11 mouse cellular contexts compared by ENCODE assay signal in the genomic region with DNA sequence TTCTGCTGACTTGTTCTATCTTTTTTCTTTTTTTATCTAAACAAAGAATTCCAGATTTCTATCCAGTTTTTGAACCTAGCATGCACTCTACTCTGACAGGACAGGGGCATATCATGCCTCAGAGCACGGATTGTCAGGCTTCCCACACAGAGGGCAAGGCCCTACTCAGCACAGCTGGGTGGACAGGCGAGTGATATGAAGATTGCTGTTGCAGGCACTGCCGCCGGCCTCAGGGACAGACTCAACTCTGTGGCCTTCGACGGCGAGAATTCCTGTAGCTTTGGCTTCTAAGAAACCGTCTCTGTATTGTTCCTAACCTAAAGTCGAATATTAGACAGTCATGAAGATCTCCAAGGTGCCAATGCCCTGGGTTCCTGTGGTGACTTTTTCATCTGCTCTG. TPM values are rescaled to one million over a fixed set of nuclear protein-coding genes. Genes with fewer than 3 reads are reported as not detected.
DNase-seq lines count a peak whose midpoint lies in the region; ATAC-seq and TF ChIP-seq lines count a peak whose summit lies in the region.
"Had no signal": no experiment of that assay in that cellular context is flagged by ENCODE, and none has a peak within 500 bp of the region (broad histone marks: within the 10 kb centered on the region; RNA-seq: fewer than 3 reads in every experiment).

No protein-coding gene starts in this region.

- intact Hi-C loops in heart, adult 2 months (cut with DNase I), result no loop called here
- intact Hi-C loops in heart, postnatal 36 days (cut with DNase I), result no loop called here

- no peaks in the 10 kb centered on the region for H3K36me3 ChIP-seq in heart, adult 2 months (ENCODE audit: control insufficient read depth, insufficient read depth, low read length)
- H3K36me3 ChIP-seq in lung, embryonic 14.5 days (ENCODE audit: insufficient read depth), result no peaks in the 10 kb centered on the region
- no peaks in the 10 kb centered on the region for H3K36me3 ChIP-seq in heart, embryonic 15.5 days
- no peaks in the 10 kb centered on the region for H3K36me3 ChIP-seq in small intestine, adult 2 months (ENCODE audit: control insufficient read depth, insufficient read depth, low read length)
- H3K36me3 ChIP-seq: forebrain, embryonic 12.5 days had no signal

- H3K4me2 ChIP-seq in lung, embryonic 14.5 days, result no peak overlapping the region
- no peak overlapping the region for H3K4me2 ChIP-seq in heart, embryonic 15.5 days
- H3K4me2 ChIP-seq: forebrain, embryonic 12.5 days had no signal

- H3K27me3 ChIP-seq in heart, adult 2 months (ENCODE audit: control insufficient read depth, insufficient read depth, low read length), result no peaks in the 10 kb centered on the region
- H3K27me3 ChIP-seq in lung, embryonic 14.5 days (ENCODE audit: insufficient read depth, low read length), result no peaks in the 10 kb centered on the region
- H3K27me3 ChIP-seq in heart, embryonic 15.5 days, result no peaks in the 10 kb centered on the region; the same call in 1 of the 2 replicates
- H3K27me3 ChIP-seq in small intestine, adult 2 months (ENCODE audit: control insufficient read depth, insufficient read depth, low read length), result no peaks in the 10 kb centered on the region
- H3K27me3 ChIP-seq: forebrain, embryonic 12.5 days had no signal

- H3K79me2 ChIP-seq in heart, adult 2 months (replicated peaks; ENCODE audit: control insufficient read depth, insufficient read depth, low read length), result no peaks in the 10 kb centered on the region

- peak; percentile 83 for ATAC-seq in lung, embryonic 14.5 days (ENCODE audit: insufficient read depth)
- 0 out of 2 replicates have a peak, but pooled peaks have one; percentile 20 for ATAC-seq in heart, embryonic 15.5 days (replicated peaks; ENCODE audit: insufficient number of reproducible peaks, insufficient read depth, low FRiP score, low read depth)

- peaks cover 1% of the 10 kb centered on the region; the same call in 1 of the 2 replicates for H3K4me1 ChIP-seq in heart, adult 2 months (ENCODE audit: control insufficient read depth, insufficient read depth, low read length)
- H3K4me1 ChIP-seq in lung, embryonic 14.5 days (ENCODE audit: insufficient read depth), result peaks cover 5% of the 10 kb centered on the region; the same call in 1 of the 2 replicates
- peaks cover 7% of the 10 kb centered on the region; the same call in 1 of the 2 replicates for H3K4me1 ChIP-seq in heart, embryonic 15.5 days (replicated peaks)
- H3K4me1 ChIP-seq in small intestine, adult 2 months (ENCODE audit: control insufficient read depth, insufficient read depth, insufficient read length, low read length), result 0 out of 2 replicates have a peak, but pooled peaks cover 2% of the 10 kb centered on the region
- H3K4me1 ChIP-seq: forebrain, embryonic 12.5 days had no signal

- 65% methylated on average over 9 of the region's 9 CpGs for WGBS in heart, adult 2 months
- WGBS in lung, embryonic 14.5 days, result 47% methylated on average over 9 of the region's 9 CpGs
- 58% methylated on average over 9 of the region's 9 CpGs for WGBS in heart, embryonic 15.5 days
- WGBS in small intestine, adult 2 months, result 67% methylated on average over 9 of the region's 9 CpGs

- TF ChIP-seq EP300 in heart, adult 2 months (IDR thresholded peaks at IDR 0.05; ENCODE audit: insufficient read depth, low read depth, low read length), result no peak

- no peak overlapping the region for H3K4me3 ChIP-seq in heart, adult 2 months
- no peak overlapping the region for H3K4me3 ChIP-seq in lung, embryonic 14.5 days (ENCODE audit: low read depth, low read length)
- H3K4me3 ChIP-seq in heart, embryonic 15.5 days, result no peak overlapping the region
- no peak overlapping the region for H3K4me3 ChIP-seq in small intestine, adult 2 months (ENCODE audit: low read depth, low read length)
- H3K4me3 ChIP-seq: forebrain, embryonic 12.5 days had no signal

- no peak for TF ChIP-seq POLR2A in heart, adult 2 months (IDR thresholded peaks at IDR 0.05; ENCODE audit: insufficient read depth, low read depth, low read length)
- no peak for TF ChIP-seq POLR2A in small intestine, adult 2 months (IDR thresholded peaks at IDR 0.05; ENCODE audit: low read depth, low read length)

- H3K27ac ChIP-seq in heart, adult 2 months, result peak overlapping the region; percentile 29
- peak overlapping the region; percentile 91 for H3K27ac ChIP-seq in lung, embryonic 14.5 days (ENCODE audit: low read depth)
- H3K27ac ChIP-seq in heart, embryonic 15.5 days, result peak overlapping the region; percentile 75
- H3K27ac ChIP-seq in small intestine, adult 2 months (ENCODE audit: insufficient read depth, low read depth, low read length), result peak overlapping the region; percentile 86
- H3K27ac ChIP-seq: forebrain, embryonic 12.5 days had no signal

- peak; percentile 41 to 50 for DNase-seq in heart, adult 2 months
- DNase-seq in heart, postnatal 36 days, result no peak
- no peak for DNase-seq in lung, embryonic 14.5 days
- no peak for DNase-seq in lung, postnatal 36 days
- DNase-seq in urinary bladder, postnatal 25 days (ENCODE audit: low spot score), result no peak
- DNase-seq in T-cell, adult 2 months (ENCODE audit: low spot score), result no peak
- DNase-seq: thymus, postnatal 14 days had no signal

- TF ChIP-seq CTCF in heart, adult 2 months (IDR thresholded peaks at IDR 0.05), result no peak
- TF ChIP-seq CTCF in lung, embryonic 14.5 days (IDR thresholded peaks at IDR 0.05; ENCODE audit: low read depth), result no peak
- TF ChIP-seq CTCF in small intestine, adult 2 months (IDR thresholded peaks at IDR 0.05; ENCODE audit: extremely low read depth, insufficient read length, insufficient replicate concordance, low read depth, low read length), result no peak

- H3K9ac ChIP-seq in heart, adult 2 months (ENCODE audit: low read depth, low read length), result no peak overlapping the region
- no peak overlapping the region for H3K9ac ChIP-seq in lung, embryonic 14.5 days
- H3K9ac ChIP-seq in heart, embryonic 15.5 days, result no peak overlapping the region
- H3K9ac ChIP-seq: forebrain, embryonic 12.5 days had no signal

- H3K9me3 ChIP-seq in lung, embryonic 14.5 days (ENCODE audit: low read depth, low read length), result no peaks in the 10 kb centered on the region
- H3K9me3 ChIP-seq in heart, embryonic 15.5 days (replicated peaks), result no peaks in the 10 kb centered on the region
- H3K9me3 ChIP-seq: forebrain, embryonic 12.5 days had no signal

RNA-seq across cellular contexts. Expression of gene Col6a2, which starts 20.0 kb away (rescaled TPM):
- 10 to 100 TPM; 36.0 to 65.5 TPM for total RNA-seq in heart, adult 2 months (2021)
- polyA plus RNA-seq in heart, adult 2 months (2012; rRNA removed), result 70.2 and 89.7 TPM in 2 replicates
- total RNA-seq in heart, postnatal 36 days (2021), result 10 to 100 TPM; 78.2 to 87.8 TPM
- 168 and 170 TPM in 2 replicates for polyA plus RNA-seq in lung, embryonic 14.5 days (2014; fragmentation: Nextera tagmentation; extraction: Ambion mirVana)
- polyA plus RNA-seq in heart, embryonic 15.5 days (2015; fragmentation: Nextera tagmentation; extraction: Ambion mirVana), result 90.2 and 125 TPM in 2 replicates
- polyA plus RNA-seq in small intestine, adult 2 months (2012; rRNA removed), result 59.3 and 120 TPM in 2 replicates
- total RNA-seq: MEL had no signal

Comparison
In these comparisons a context has a peak if more than half of its experiments do, and no peak if none do; other contexts are left out.
1. DNase-seq: peak in heart, adult 2 months (2 of 2); none in heart, postnatal 36 days (0 of 2), lung, embryonic 14.5 days (single experiment), lung, postnatal 36 days (single experiment), urinary bladder, postnatal 25 days (single experiment) and T-cell, adult 2 months (single experiment).
2. H3K27ac ChIP-seq: peak in every context shown above with its lines; median percentile 91 in lung, embryonic 14.5 days; 86 in small intestine, adult 2 months; 75 in heart, embryonic 15.5 days; 29 in heart, adult 2 months.